Mouse (Mus musculus) MEL (cell line): ENCODE results near the gene Dmpk. TPM values are rescaled to one million over a fixed set of nuclear protein-coding genes. Genes with fewer than 3 reads are reported as not detected.

Experiments used
- DNase-seq: peaks from one replicate; pipeline ENCODE4 v3.0.0; 2011; ENCODE audit warnings: low read depth, low spot score
- H3K27ac ChIP-seq: 2 replicates; pipeline ENCODE4 v1.5.1; 2012; ENCODE audit warnings: low read depth, mild to moderate bottlenecking, control low read depth, low read length, moderate library complexity; ENCODE audit not compliant: control insufficient read depth
- H3K27me3 ChIP-seq, 2 experiments: fragments of 150-350 bp in 1 of 2; sonication (generic) in 1 of 2; 2 replicates each; pipeline ENCODE4 v1.6.1; 2012; ENCODE audit warnings: low read length in 2 of 2, mild to moderate bottlenecking in 2 of 2, improper control_type of control experiment in 1 of 2, moderate library complexity in 1 of 2; ENCODE audit not compliant: insufficient read depth in 2 of 2, control insufficient read depth in 1 of 2
- H3K36me3 ChIP-seq, 2 experiments: 2 replicates each; pipeline ENCODE4 v1.6.1; 2012 to 2014; ENCODE audit warnings: low read length in 2 of 2, improper control_type of control experiment in 1 of 2, inconsistent platforms in 1 of 2, mild to moderate bottlenecking in 1 of 2; ENCODE audit not compliant: insufficient read depth in 2 of 2, control insufficient read depth in 1 of 2
- H3K4me1 ChIP-seq, 2 experiments: fragments of 150-350 bp in 1 of 2; sonication (generic) in 1 of 2; 2 replicates each; pipeline ENCODE4 v1.6.1; 2012; ENCODE audit warnings: low read length in 2 of 2, improper control_type of control experiment in 1 of 2, mild to moderate bottlenecking in 1 of 2; ENCODE audit not compliant: insufficient read depth in 2 of 2, control insufficient read depth in 1 of 2
- H3K4me3 ChIP-seq, 2 experiments: fragments of 150-350 bp in 1 of 2; sonication (generic) in 1 of 2; 2 replicates each; pipeline ENCODE4 v1.5.1; 2012; ENCODE audit warnings: low read depth in 2 of 2, low read length in 2 of 2, mild to moderate bottlenecking in 2 of 2, moderate library complexity in 2 of 2, control low read depth in 1 of 2, improper control_type of control experiment in 1 of 2; ENCODE audit not compliant: control insufficient read depth in 1 of 2, insufficient read depth in 1 of 2
- H3K79me2 ChIP-seq: 2 replicates; pipeline ENCODE4 v1.6.1; 2012; ENCODE audit warnings: mild to moderate bottlenecking, low read length, moderate library complexity; ENCODE audit not compliant: control insufficient read depth, poor library complexity, insufficient read depth
- H3K9ac ChIP-seq: 2 replicates; pipeline ENCODE4 v1.6.1; 2012; ENCODE audit warnings: low read depth, mild to moderate bottlenecking, control low read depth, low read length, moderate library complexity; ENCODE audit not compliant: control insufficient read depth, poor library complexity, severe bottlenecking
- H3K9me3 ChIP-seq: fragments of 150-350 bp; sonication (generic); replicated peaks from 2 replicates; pipeline ENCODE4 v1.6.1; 2012; ENCODE audit warnings: mild to moderate bottlenecking, low read length, improper control_type of control experiment, moderate library complexity; ENCODE audit not compliant: insufficient read depth
- BHLHE40 ChIP-seq: IDR thresholded peaks from 2 replicates; pipeline ENCODE4 v1.6.1; 2012; ENCODE audit warnings: low read depth, mild to moderate bottlenecking, inconsistent platforms, low read length, improper control_type of control experiment, borderline replicate concordance
- CHD1 ChIP-seq: IDR thresholded peaks from 2 replicates; pipeline ENCODE4 v1.6.1; 2012; ENCODE audit warnings: low read depth, mild to moderate bottlenecking, inconsistent platforms, low read length, improper control_type of control experiment
- CHD2 ChIP-seq: IDR thresholded peaks from 2 replicates; pipeline ENCODE4 v1.6.1; 2011; ENCODE audit warnings: low read length, improper control_type of control experiment
- E2F4 ChIP-seq: IDR thresholded peaks from 2 replicates; pipeline ENCODE4 v1.6.1; 2011; ENCODE audit warnings: low read depth, low read length, improper control_type of control experiment, borderline replicate concordance
- ETS1 ChIP-seq: IDR thresholded peaks from 2 replicates; pipeline ENCODE4 v1.6.1; 2012; ENCODE audit warnings: low read depth, mild to moderate bottlenecking, inconsistent platforms, low read length, improper control_type of control experiment, moderate library complexity
- GATA1 ChIP-seq: IDR thresholded peaks from 2 replicates; pipeline ENCODE4 v1.6.1; 2011; ENCODE audit warnings: low read depth, low read length, improper control_type of control experiment
- HCFC1 ChIP-seq: IDR thresholded peaks from 2 replicates; pipeline ENCODE4 v1.6.1; 2012; ENCODE audit warnings: low read depth, mild to moderate bottlenecking, inconsistent platforms, low read length, improper control_type of control experiment, moderate library complexity
- MAFK ChIP-seq: IDR thresholded peaks from 2 replicates; pipeline ENCODE4 v1.6.1; 2011; ENCODE audit warnings: low read depth, mild to moderate bottlenecking, low read length, improper control_type of control experiment, borderline replicate concordance
- MAX ChIP-seq: IDR thresholded peaks from 2 replicates; pipeline ENCODE4 v1.6.1; 2011; ENCODE audit warnings: low read length, improper control_type of control experiment
- MEF2A ChIP-seq: IDR thresholded peaks from 2 replicates; pipeline ENCODE4 v1.6.1; 2014; ENCODE audit warnings: low read depth, mild to moderate bottlenecking, inconsistent platforms, low read length, improper control_type of control experiment; ENCODE audit not compliant: poor library complexity, insufficient replicate concordance, severe bottlenecking; ENCODE audit errors: extremely low read depth
- MXI1 ChIP-seq: IDR thresholded peaks from 2 replicates; pipeline ENCODE4 v1.6.1; 2011; ENCODE audit warnings: mild to moderate bottlenecking, low read depth, low read length, improper control_type of control experiment
- NELFE ChIP-seq: IDR thresholded peaks from 2 replicates; pipeline ENCODE4 v1.6.1; 2011; ENCODE audit warnings: low read depth, low read length, improper control_type of control experiment
- NRF1 ChIP-seq: IDR thresholded peaks from 2 replicates; pipeline ENCODE4 v1.6.1; 2014; ENCODE audit warnings: low read depth, mild to moderate bottlenecking, inconsistent platforms, low read length, improper control_type of control experiment, moderate library complexity; ENCODE audit not compliant: poor library complexity, insufficient read depth, severe bottlenecking
- POLR2AphosphoS2 ChIP-seq: IDR thresholded peaks from 2 replicates; pipeline ENCODE4 v1.6.1; 2011; ENCODE audit warnings: low read length, improper control_type of control experiment
- POLR2AphosphoS5 ChIP-seq: IDR thresholded peaks from 2 replicates; pipeline ENCODE4 v1.6.1; 2012; ENCODE audit warnings: low read depth, borderline replicate concordance, mild to moderate bottlenecking, inconsistent platforms, low read length, moderate library complexity, mixed read lengths
- SMC3 ChIP-seq: IDR thresholded peaks from 2 replicates; pipeline ENCODE4 v1.6.1; 2011; ENCODE audit warnings: low read depth, low read length, improper control_type of control experiment
- TCF12 ChIP-seq: IDR thresholded peaks from 2 replicates; pipeline ENCODE4 v1.6.1; 2014; ENCODE audit warnings: low read depth, mild to moderate bottlenecking, inconsistent platforms, low read length, improper control_type of control experiment, moderate library complexity
- USF1 ChIP-seq: IDR thresholded peaks from 2 replicates; pipeline ENCODE4 v1.6.1; 2014; ENCODE audit warnings: low read depth, mild to moderate bottlenecking, inconsistent platforms, low read length, improper control_type of control experiment, moderate library complexity
- USF2 ChIP-seq, 2 experiments: IDR thresholded peaks; 2 replicates each; pipeline ENCODE4 v1.6.1; 2011 to 2012; ENCODE audit warnings: improper control_type of control experiment in 2 of 2, low read length in 2 of 2, borderline replicate concordance in 1 of 2, inconsistent platforms in 1 of 2, low read depth in 1 of 2, mild to moderate bottlenecking in 1 of 2; ENCODE audit not compliant: insufficient read depth in 1 of 2
- ZC3H11A ChIP-seq: IDR thresholded peaks from 2 replicates; pipeline ENCODE4 v1.6.1; 2012; ENCODE audit warnings: low read depth, mild to moderate bottlenecking, inconsistent platforms, low read length, improper control_type of control experiment
- ZKSCAN1 ChIP-seq: IDR thresholded peaks from 2 replicates; pipeline ENCODE4 v1.6.1; 2012; ENCODE audit warnings: low read depth, mild to moderate bottlenecking, inconsistent platforms, low read length, improper control_type of control experiment, moderate library complexity
- ZNF384 ChIP-seq: IDR thresholded peaks from 2 replicates; pipeline ENCODE4 v1.6.1; 2012; ENCODE audit warnings: low read depth, mild to moderate bottlenecking, inconsistent platforms, low read length, improper control_type of control experiment
- polyA plus RNA-seq, 2 experiments: library from polyadenylated mRNA; stranded (reverse) in 1 of 2; unstranded in 1 of 2; fragments of >175 nt in 1 of 2; fragments of >200 nt in 1 of 2; gene quantifications; 2 replicates each; pipeline versions ENCODE4 v1.2.1 to v1.2.4; 2012; ENCODE audit warnings: low replicate concordance in 2 of 2, low read depth in 1 of 2; ENCODE audit not compliant: insufficient read length in 2 of 2, insufficient read depth in 1 of 2, missing spikeins in 1 of 2
- total RNA-seq: library from RNA; depleted of rRNA; stranded (reverse); fragments of 300-350 nt; gene quantifications from 2 replicates; pipeline ENCODE4 v1.2.3, GENCODE M21; 2012

Dmpk gene
- total and polyA plus RNA-seq, 3 experiments = 5.4 to 29.3 TPM; not detected in 1

- Histone ChIP-seq H3K36me3 (peaks cover 0 to 8% of the 10 kb centered on the region in 2 experiments; a peak in 2 of 4 replicates), H3K4me3 (no peak overlapping the region), H3K27me3 (no peaks in the 10 kb centered on the region), H3K9ac (no peak overlapping the region), H3K4me1 (peaks cover 5 to 14% of the 10 kb centered on the region in 2 experiments), H3K9me3 (no peaks in the 10 kb centered on the region), H3K79me2 (no peaks in the 10 kb centered on the region), H3K27ac (no peak overlapping the region)
- DNase-seq = peak; percentile 89
- 0 out of 2 replicates have a peak, but pooled peaks have one; percentile 5 for TF ChIP-seq GATA1
- no peak for TF ChIP-seq ZKSCAN1
- peak; percentile 95 for TF ChIP-seq BHLHE40
- no peak for TF ChIP-seq SMC3
- TF ChIP-seq MXI1 = peak; percentile 48; the same call in 1 of the 2 replicates
- no peak for TF ChIP-seq NRF1
- TF ChIP-seq E2F4 = no peak
- peak; percentile 82 for TF ChIP-seq USF1
- no peak for TF ChIP-seq MAX
- 0 out of 2 replicates have a peak, but pooled peaks have one; percentile 8 for TF ChIP-seq ETS1
Measured at GRCm38 (mm10) chr7:19086042-19086441, 2.4 kb downstream of the Dmpk start.

- Histone ChIP-seq H3K9me3 (no peaks in the 10 kb centered on the region), H3K27ac (no peak overlapping the region), H3K4me3 (no peak overlapping the region), H3K4me1 (peaks cover 5 to 14% of the 10 kb centered on the region in 2 experiments), H3K36me3 (peaks cover 0 to 8% of the 10 kb centered on the region in 2 experiments; a peak in 2 of 4 replicates), H3K79me2 (no peaks in the 10 kb centered on the region), H3K9ac (no peak overlapping the region), H3K27me3 (no peaks in the 10 kb centered on the region)
- DNase-seq = no peak
- TF ChIP-seq ZC3H11A = no peak
- no peak for TF ChIP-seq HCFC1
- TF ChIP-seq ZNF384 = no peak
- no peak for TF ChIP-seq POLR2AphosphoS5
- TF ChIP-seq E2F4 = no peak
- no peak for TF ChIP-seq NELFE
- TF ChIP-seq POLR2AphosphoS2 = no peak
- TF ChIP-seq MEF2A = no peak
- no peak for TF ChIP-seq TCF12
- TF ChIP-seq SMC3 = no peak
- no peak for TF ChIP-seq MAFK
- TF ChIP-seq CHD2 = no peak
- no peak for TF ChIP-seq CHD1
- no peak for TF ChIP-seq USF2 (IDR thresholded peaks at IDR 0.05; ENCODE audit: borderline replicate concordance in 1 of 2, insufficient read depth in 1 of 2, low read depth in 1 of 2, low read length in 2 of 2)
Measured at GRCm38 (mm10) chr7:19086760-19087159, 3.1 kb downstream of the Dmpk start.
